Mouse (Mus musculus) urinary bladder, postnatal 36 days (tissue): ENCODE results near the gene Trmt5.

ENCODE experiments used
- DNase-seq, 2 experiments: peaks; one replicate each; pipeline ENCODE4 v3.0.0; 2022; ENCODE audit warnings: low spot score in 2 of 2, mixed read lengths in 1 of 2

Gene Trmt5

GRCm38 (mm10) chr12:73286287-73287092, at the start of gene Trmt5, which contains the start of gene Slc38a6:
Gene Trmt5, minus strand, starts transcription at chr12:73286710.
Gene Slc38a6, plus strand, starts transcription at chr12:73286779.
- peak; percentile 85 to 92 for DNase-seq

GRCm38 (mm10) chr12:73334051-73334551, 47.6 kb upstream of the Trmt5 start:
- DNase-seq: no peak

GRCm38 (mm10) chr12:73332701-73333100, 46.2 kb upstream of the Trmt5 start:
- DNase-seq: no peak

- no peak for DNase-seq
These were observed 43.7 kb upstream of the Trmt5 start for GRCm38 (mm10) chr12:73330236-73330635.

GRCm38 (mm10) chr12:73328448-73329167, 42.1 kb upstream of the Trmt5 start:
- no peak for DNase-seq

DNA sequence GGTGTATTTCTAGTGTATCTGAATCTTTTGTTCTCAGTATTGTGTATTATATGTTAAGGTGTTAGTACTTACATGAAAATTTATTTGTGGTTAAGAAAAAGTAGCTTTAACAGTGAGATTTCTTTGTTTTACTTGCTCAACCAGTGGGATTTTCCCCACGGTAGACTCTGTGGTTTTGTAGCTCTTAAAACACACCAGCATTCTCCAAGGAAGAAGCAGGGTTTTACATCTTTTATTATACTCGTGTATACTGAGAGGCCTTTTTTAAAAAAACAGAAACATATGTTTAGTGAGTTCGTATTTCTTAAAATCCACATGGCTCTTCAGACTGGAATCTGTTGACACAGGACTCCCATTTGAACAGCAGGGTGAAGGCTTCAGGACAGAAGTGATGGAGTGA, 40.9 kb upstream of the Trmt5 start:
- DNase-seq: no peak

DNA sequence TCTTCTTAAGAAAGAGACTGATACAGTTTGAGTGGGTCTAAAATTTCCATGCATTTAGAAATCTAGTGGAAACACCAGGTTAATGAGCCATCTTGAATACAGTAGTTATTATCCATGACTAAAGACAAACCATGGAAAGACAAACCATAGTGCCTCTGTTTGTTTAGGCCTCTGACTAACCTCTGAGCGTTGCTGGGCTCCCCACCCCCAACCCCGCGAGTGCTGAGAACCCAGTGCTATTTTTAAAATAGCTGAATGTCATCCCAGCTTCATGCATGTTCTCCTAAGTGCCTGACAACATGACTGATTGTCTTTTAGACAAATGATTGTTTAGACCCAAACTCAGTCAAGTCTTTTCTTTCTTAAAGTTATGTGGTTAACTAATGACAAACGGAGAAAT, 39.1 kb upstream of the Trmt5 start:
- DNase-seq: no peak

GRCm38 (mm10) chr12:73325181-73325580, 38.7 kb upstream of the Trmt5 start:
- DNase-seq: no peak

DNA sequence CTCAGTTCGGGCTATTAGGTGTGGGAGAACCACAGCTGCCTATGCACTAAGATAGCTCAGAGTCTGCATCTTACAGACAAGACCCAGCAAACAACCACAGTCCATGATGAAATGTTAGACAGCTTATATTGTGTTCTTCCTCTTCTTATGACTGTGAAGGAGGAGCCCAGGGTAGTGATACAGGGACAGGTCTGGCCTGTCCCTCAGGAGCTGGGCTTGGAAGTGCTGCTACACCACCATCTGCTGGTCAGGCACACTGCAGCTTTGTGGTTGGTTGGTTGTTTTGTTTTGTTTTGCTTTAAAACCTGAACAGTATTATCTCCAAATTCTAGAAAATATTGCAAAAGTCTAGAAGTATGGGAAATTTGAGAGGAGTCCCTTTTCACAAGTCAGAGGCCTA, 38.2 kb upstream of the Trmt5 start:
- DNase-seq: peak; percentile 12 to 41

DNA sequence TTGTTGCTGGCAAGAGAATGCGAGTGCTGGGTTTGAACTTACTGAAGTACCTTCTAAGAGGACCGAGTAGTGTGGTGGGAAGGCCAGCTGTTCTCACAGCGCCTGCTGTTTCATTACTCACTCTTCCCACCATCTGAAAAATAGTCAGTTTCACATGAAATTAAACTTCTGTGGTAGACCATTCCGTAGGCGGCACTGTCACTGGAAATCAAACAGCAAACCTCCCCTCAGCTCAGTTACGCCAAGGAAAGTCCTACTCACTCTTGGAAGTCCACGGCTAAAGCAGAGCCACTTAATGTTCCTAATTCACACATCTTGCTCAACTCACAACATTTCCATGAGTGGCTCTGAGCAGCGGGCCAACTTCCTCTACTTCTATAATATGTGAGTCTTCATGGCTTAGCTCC, 37.7 kb upstream of the Trmt5 start:
- DNase-seq: no peak

DNA sequence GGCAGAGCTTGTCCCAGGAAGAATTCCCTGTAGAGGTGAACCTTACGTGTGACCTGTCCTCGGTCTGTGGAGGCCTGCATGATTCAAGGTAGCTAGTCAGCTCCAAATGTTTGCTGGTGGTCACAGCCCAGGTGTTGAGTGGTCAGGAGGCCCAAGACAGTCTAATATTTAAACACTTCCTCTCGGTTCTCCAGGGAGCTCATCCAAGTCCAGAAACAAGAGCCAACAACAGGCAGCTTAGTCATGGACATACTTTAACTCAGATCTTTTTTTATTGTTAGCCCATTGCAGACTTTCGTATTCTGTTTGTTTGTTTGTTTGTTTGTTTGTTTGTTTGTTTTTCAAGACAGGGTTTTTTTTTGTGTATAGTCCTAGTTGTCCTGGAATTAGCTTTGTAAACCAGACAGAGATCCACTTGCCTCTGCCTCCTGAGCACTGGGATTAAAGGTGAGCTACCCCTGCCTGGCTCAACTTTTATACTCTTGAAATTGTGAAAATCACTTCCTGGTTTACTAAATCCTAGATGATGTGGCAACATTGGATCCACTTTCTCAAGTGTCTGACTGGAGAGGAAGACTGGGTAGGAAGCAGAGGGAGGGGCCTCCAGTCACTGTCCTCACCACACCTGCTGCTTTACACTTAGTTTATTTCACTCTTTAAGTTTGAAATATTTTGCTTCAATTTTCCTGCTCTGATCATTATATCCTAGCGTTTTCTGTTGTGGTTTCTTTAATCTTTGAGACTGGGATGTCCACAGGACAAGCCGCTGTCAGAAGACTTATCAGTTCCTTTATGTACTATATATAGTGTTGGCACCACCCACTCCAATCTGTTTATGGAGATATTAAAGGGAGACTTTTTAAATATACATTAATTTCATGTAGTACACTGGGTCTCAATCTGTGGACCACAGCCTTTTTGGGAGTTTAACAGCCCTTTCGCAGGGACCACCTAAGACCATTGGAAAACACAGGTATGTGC, 31.5 kb upstream of the Trmt5 start:
- no peak for DNase-seq

DNA sequence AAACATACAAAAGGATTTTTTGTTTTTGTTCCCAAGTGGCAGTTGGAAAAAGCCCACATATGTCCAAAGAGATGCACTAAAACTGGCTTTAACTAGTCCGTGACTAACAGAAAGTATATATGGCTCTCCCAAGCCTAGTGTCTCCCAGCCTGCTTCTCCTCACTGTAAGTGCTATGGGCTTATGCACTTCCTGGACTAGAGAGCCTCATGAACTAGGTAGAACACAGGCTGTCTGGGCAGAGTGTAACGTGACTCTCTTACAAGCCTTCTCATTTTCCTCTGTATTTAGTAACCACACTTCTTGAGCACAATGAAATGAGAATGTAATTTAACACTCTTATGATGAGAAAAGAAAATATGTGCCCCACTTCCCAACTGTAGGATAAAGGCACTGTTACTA, 22.2 kb upstream of the Trmt5 start:
- no peak for DNase-seq

DNA sequence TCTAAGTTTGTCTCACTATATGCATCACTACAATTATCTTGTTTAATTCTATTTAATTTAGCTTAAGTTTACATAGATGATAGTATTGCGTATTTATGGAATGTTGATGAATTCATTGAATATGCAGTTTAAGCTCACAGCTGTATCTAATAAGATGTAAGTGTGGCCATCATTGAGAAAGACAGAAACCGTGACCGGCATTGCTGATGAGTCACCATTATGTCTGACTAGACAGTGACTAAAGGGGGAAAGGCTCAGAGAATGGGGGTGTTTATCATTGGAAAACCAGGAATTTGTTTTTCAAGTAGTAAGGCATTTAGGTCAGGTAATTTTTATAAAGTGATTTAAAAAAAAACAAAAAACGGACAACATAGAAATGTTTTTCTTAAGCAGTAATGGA, 21.2 kb upstream of the Trmt5 start:
- DNase-seq: no peak

DNA sequence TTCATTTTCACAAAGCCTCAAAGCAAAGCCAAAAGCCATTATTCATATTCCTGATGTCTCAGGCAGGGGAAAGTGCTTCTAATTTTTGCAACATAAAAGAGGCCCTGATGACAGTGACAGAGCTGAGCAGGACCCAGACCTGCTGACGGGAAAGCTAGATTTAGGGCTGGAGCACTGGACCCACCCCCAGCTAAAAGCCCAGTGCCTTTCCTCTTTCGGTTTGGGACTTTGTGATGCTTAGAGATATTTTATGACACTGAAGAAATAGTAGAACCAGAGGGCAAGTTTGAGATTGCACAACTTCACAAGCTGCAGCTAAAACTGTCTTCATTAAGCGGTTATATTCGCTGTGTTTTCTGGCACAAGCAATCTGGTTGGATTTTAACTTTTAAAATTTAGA, 18.1 kb upstream of the Trmt5 start:
- DNase-seq: peak in 1 of 2 experiments; percentile 24

- DNase-seq: no peak
These were observed 14.0 kb upstream of the Trmt5 start for GRCm38 (mm10) chr12:73300531-73300930.

- DNase-seq: no peak
These were observed 12.1 kb upstream of the Trmt5 start for GRCm38 (mm10) chr12:73298621-73299020.

DNA sequence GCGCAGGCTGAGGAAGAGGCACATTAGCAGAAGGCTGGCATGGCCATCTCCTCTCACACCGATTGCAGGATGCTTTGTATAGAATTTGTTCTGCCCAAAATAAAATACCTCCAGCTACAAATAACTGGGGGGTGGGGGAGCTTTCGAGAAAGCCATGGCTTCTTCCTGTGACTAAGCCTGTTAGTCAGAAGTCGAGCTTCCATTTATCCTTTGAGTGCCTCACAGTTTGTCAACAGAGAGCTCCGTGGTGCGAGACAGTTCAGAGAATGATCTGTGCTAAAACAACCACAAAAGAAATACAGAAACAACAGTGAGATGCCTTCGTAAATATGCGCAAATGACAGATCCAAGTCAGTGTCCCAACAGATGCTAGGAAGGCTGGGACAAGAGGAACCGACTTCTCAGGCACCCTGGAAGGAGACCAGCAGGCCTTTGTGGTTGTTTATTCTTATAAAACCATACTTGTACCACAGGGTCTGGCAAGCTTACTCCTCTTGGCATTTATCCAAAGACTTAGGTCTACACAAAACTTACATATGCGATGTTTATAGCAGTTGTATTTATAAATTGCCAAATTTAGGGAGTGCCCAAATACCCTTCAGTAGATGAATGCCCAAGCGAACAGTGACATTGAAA, 9.1 kb upstream of the Trmt5 start:
- no peak for DNase-seq

DNA sequence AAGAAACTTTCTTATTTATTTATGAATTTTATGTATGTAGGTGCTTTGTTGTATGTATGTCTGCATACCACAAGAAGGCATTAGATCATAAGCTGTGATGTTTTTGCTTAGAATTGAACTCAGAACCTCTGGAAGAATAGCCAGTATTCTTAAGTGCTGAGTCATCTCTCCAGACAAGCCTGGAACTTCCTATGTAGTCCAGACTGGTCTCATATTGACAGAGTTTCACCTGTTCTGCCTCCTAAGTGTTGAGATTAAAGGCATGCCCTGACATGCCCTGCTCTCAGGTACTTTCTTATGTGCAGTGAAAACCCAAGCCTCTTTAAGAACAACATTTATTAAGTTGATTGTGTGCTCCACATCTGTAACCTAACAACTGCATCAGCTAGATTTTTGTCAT, 8.4 kb upstream of the Trmt5 start:
- DNase-seq: no peak

- DNase-seq: no peak
These were observed 2.1 kb upstream of the Trmt5 start for GRCm38 (mm10) chr12:73288626-73289025.

GRCm38 (mm10) chr12:73287609-73288008, 1.1 kb upstream of the Trmt5 start:
- no peak for DNase-seq

DNA sequence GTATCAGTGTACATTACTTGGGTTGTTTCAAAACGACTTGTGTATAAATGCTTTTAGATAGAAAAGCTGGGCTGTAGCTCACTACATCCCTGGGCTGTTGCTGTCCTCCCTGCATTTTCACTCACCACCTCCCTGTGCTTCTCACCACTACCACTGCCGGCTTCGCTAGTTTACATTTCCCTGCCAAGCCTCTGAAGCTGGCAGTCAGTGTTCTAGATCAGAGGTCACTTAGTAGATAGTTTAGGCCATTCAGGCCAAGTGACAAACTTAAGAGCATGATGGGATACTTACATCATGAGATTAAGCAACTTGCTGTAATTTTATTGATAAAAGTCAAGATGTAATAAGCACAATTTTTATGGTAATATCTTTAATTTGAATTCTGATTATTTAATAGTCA, 11.6 kb downstream of the Trmt5 start:
- no peak for DNase-seq
